Mouse (Mus musculus) large intestine, adult 2 months (tissue): Measurements from ENCODE around the gene Zfp65. TPM values are rescaled to one million over a fixed set of nuclear protein-coding genes. Genes with fewer than 3 reads are reported as not detected.

Source experiments
- polyA plus RNA-seq: library from polyadenylated mRNA; depleted of rRNA; stranded (reverse); fragments of >200 nt; gene quantifications from 2 replicates; pipeline ENCODE4 v1.2.3, GENCODE M21; 2012; rRNA removed

Gene Zfp65
- polyA plus RNA-seq, 1 experiment, result 0.58 TPM

Other genes with a start within 250 kb of the Zfp65 start
- 0.58 and 2.4 TPM in 2 replicates for gene Zfp874b, start 244.9 kb downstream of the Zfp65 start, polyA plus RNA-seq
- gene Zfp58, start 228.6 kb downstream of the Zfp65 start, polyA plus RNA-seq, result 0.69 and 1.2 TPM in 2 replicates
- gene Gm26965, start 203.0 kb downstream of the Zfp65 start, polyA plus RNA-seq, result not detected in 2 replicates
- 11.9 and 21.7 TPM in 2 replicates for gene Zfp87, start 203.0 kb downstream of the Zfp65 start, polyA plus RNA-seq
- gene Zfp748, start 175.3 kb downstream of the Zfp65 start, polyA plus RNA-seq, result 0.99 and 2.7 TPM in 2 replicates
- gene Zfp729b, start 119.5 kb downstream of the Zfp65 start, polyA plus RNA-seq, result 0.38 and 0.58 TPM in 2 replicates
- 0.18 TPM in 1 of 2 replicates, not detected in the other for gene Gm49345, start 91.4 kb downstream of the Zfp65 start, polyA plus RNA-seq
- gene Zfp729a, start 91.4 kb downstream of the Zfp65 start, polyA plus RNA-seq, result 0.75 and 1.3 TPM in 2 replicates
- 1.7 and 5.0 TPM in 2 replicates for gene Zfp738, start 42.1 kb downstream of the Zfp65 start, polyA plus RNA-seq
- 0.43 and 0.52 TPM in 2 replicates for gene Zfp85, start 26.1 kb upstream of the Zfp65 start, polyA plus RNA-seq
- gene Zfp493, start 50.5 kb upstream of the Zfp65 start, polyA plus RNA-seq, result 0.62 and 1.2 TPM in 2 replicates
- 0.51 and 0.60 TPM in 2 replicates for gene Zfp273, start 84.6 kb upstream of the Zfp65 start, polyA plus RNA-seq
- 0.47 TPM in 1 of 2 replicates, not detected in the other for gene Gm10037, start 101.9 kb upstream of the Zfp65 start, polyA plus RNA-seq
- gene BC048507, start 134.2 kb upstream of the Zfp65 start, polyA plus RNA-seq, result not detected in 2 replicates